Mouse (Mus musculus) liver, embryonic 14.5 days (tissue): ENCODE results near the gene Zswim2. TPM values are rescaled to one million over a fixed set of nuclear protein-coding genes. Genes with fewer than 3 reads are reported as not detected.

Source experiments
- ATAC-seq: fragments of 200-750 bp; cut with Nextera tagmentation; 2 replicates; pipeline ENCODE4 v1.8.0; 2017; ENCODE audit warnings: moderate number of reproducible peaks, mild to moderate bottlenecking, moderate library complexity; ENCODE audit not compliant: insufficient read depth
- DNase-seq, 3 experiments: peaks; one replicate each; pipeline ENCODE4 v3.0.0-alpha.2; 2012 to 2013; ENCODE audit warnings: low read depth in 3 of 3, low spot score in 3 of 3
- H3K27ac ChIP-seq: fragments of 300-500 bp; sonication (generic); 2 replicates; pipeline ENCODE4 v1.5.1; 2014; ENCODE audit warnings: moderate library complexity, mild to moderate bottlenecking, control low read depth, inconsistent platforms
- H3K27me3 ChIP-seq: fragments of 300-500 bp; sonication (generic); 2 replicates; pipeline ENCODE4 v1.6.1; 2014; ENCODE audit warnings: mild to moderate bottlenecking, low read length, moderate library complexity; ENCODE audit not compliant: control insufficient read depth, insufficient read depth
- H3K36me3 ChIP-seq: fragments of 300-500 bp; sonication (generic); replicated peaks from 2 replicates; pipeline ENCODE4 v1.6.1; 2014; ENCODE audit warnings: low read depth; ENCODE audit not compliant: control insufficient read depth, insufficient read depth
- H3K4me1 ChIP-seq, 2 experiments: fragments of 200-500 bp in 1 of 2; fragments of 300-500 bp in 1 of 2; sonication (generic) in 1 of 2; replicated peaks; 2 replicates each; pipeline ENCODE4 v1.6.1; 2012 to 2014; ENCODE audit warnings: antibody characterized with exemption in 1 of 2, inconsistent platforms in 1 of 2, low read length in 1 of 2; ENCODE audit not compliant: control insufficient read depth in 2 of 2, insufficient read depth in 2 of 2
- H3K4me2 ChIP-seq: fragments of 300-500 bp; sonication (generic); 2 replicates; pipeline ENCODE4 v1.6.1; 2014; ENCODE audit warnings: low read depth, mild to moderate bottlenecking, control low read depth, moderate library complexity
- H3K4me3 ChIP-seq, 2 experiments: fragments of 200-500 bp in 1 of 2; fragments of 300-500 bp in 1 of 2; sonication (generic) in 1 of 2; 2 replicates each; pipeline ENCODE4 v1.5.1; 2012 to 2014; ENCODE audit warnings: low read depth in 2 of 2, low read length in 2 of 2, mild to moderate bottlenecking in 2 of 2, control low read depth in 1 of 2, inconsistent platforms in 1 of 2, moderate library complexity in 1 of 2; ENCODE audit not compliant: insufficient read depth in 1 of 2
- H3K9ac ChIP-seq: fragments of 300-500 bp; sonication (generic); replicated peaks from 2 replicates; pipeline ENCODE4 v1.6.1; 2014; ENCODE audit warnings: mild to moderate bottlenecking, control low read depth, moderate library complexity
- H3K9me3 ChIP-seq: fragments of 300-500 bp; sonication (generic); 2 replicates; pipeline ENCODE4 v1.6.1; 2016; ENCODE audit warnings: low read length, mixed read lengths; ENCODE audit not compliant: control insufficient read depth
- CTCF ChIP-seq: IDR thresholded peaks from 2 replicates; pipeline ENCODE4 v1.5.1; 2016; ENCODE audit warnings: antibody characterized with exemption, low read depth, control low read depth
- EP300 ChIP-seq: IDR thresholded peaks from 2 replicates; pipeline ENCODE4 v1.6.1; 2016; ENCODE audit warnings: antibody characterized with exemption, low read depth
- WGBS: fragments of 180-500 bp; shearing (Covaris S2); extraction: QIAGEN DNeasy Blood & Tissue Kit; methylation state at CpG from one replicate; pipeline ENCODE4 v1.1.7; 2014; ENCODE audit not compliant: insufficient replicate concordance; 5-methylcytosine and 5-hydroxymethylcytosine counted together
- polyA plus RNA-seq, 2 experiments: library from polyadenylated mRNA; depleted of rRNA in 1 of 2; stranded (reverse) in 1 of 2; unstranded in 1 of 2; fragments of >200 nt; fragmentation: Nextera tagmentation in 1 of 2; extraction: Ambion mirVana in 1 of 2; gene quantifications; 2 replicates each; pipeline versions ENCODE4 v1.2.1 to v1.2.3; 2012 to 2014

Gene Zswim2
- polyA plus RNA-seq, 2 experiments: not detected

- TF ChIP-seq CTCF: no peak
- TF ChIP-seq EP300: no peak
- Histone ChIP-seq H3K36me3 (no peaks in the 10 kb centered on the region), H3K9ac (no peak overlapping the region), H3K27me3 (no peaks in the 10 kb centered on the region), H3K4me1 (no peaks in the 10 kb centered on the region; a peak in 1 of 4 replicates), H3K9me3 (no peaks in the 10 kb centered on the region), H3K4me3 (no peak overlapping the region), H3K27ac (no peak overlapping the region), H3K4me2 (no peak overlapping the region)
- ATAC-seq: no peak
- no peak for DNase-seq
- WGBS: 6% methylated on average over 4 of the region's 4 CpGs
Measured at GRCm38 (mm10) chr2:83941792-83942191, 764 bp upstream of the Zswim2 start.

- no peak for DNase-seq
- TF ChIP-seq CTCF (no peak), EP300 (no peak)
- H3K36me3 ChIP-seq: no peaks in the 10 kb centered on the region
- WGBS: 15% methylated on average over 3 of the region's 3 CpGs
- H3K4me2 ChIP-seq: no peak overlapping the region
- no peaks in the 10 kb centered on the region for H3K9me3 ChIP-seq
- no peak overlapping the region for H3K9ac ChIP-seq
- ATAC-seq: no peak
- H3K27ac ChIP-seq: no peak overlapping the region
- no peaks in the 10 kb centered on the region; a peak in 1 of 4 replicates for H3K4me1 ChIP-seq
- no peaks in the 10 kb centered on the region for H3K27me3 ChIP-seq
- H3K4me3 ChIP-seq: no peak overlapping the region
Measured at GRCm38 (mm10) chr2:83941378-83941777, 350 bp upstream of the Zswim2 start.

- ATAC-seq (no peak), DNase-seq (no peak)
- H3K9ac ChIP-seq: no peak overlapping the region
- H3K4me2 ChIP-seq: no peak overlapping the region
- H3K4me3 ChIP-seq: no peak overlapping the region
- no peaks in the 10 kb centered on the region for H3K9me3 ChIP-seq
- 14% methylated on average over 2 of the region's 2 CpGs for WGBS
- TF ChIP-seq EP300 (no peak), CTCF (no peak)
- no peaks in the 10 kb centered on the region for H3K27me3 ChIP-seq
- H3K27ac ChIP-seq: no peak overlapping the region
- H3K4me1 ChIP-seq: no peaks in the 10 kb centered on the region
- H3K36me3 ChIP-seq: no peaks in the 10 kb centered on the region
Measured at GRCm38 (mm10) chr2:83929478-83930088, 11.4 kb downstream of the Zswim2 start.

- ATAC-seq (no peak), DNase-seq (no peak)
- H3K4me1 ChIP-seq: no peaks in the 10 kb centered on the region
- H3K27ac ChIP-seq: no peak overlapping the region
- TF ChIP-seq EP300 (no peak), CTCF (no peak)
- H3K36me3 ChIP-seq: no peaks in the 10 kb centered on the region
- no peak overlapping the region for H3K4me3 ChIP-seq
- H3K27me3 ChIP-seq: no peaks in the 10 kb centered on the region
- WGBS: 39% methylated on average over 2 of the region's 2 CpGs
- H3K9ac ChIP-seq: no peak overlapping the region
- H3K4me2 ChIP-seq: no peak overlapping the region
- H3K9me3 ChIP-seq: no peaks in the 10 kb centered on the region
Measured at GRCm38 (mm10) chr2:83901896-83902540, 39.0 kb downstream of the Zswim2 start.

GRCm38 (mm10) chr2:83893701-83894100 lies 47.3 kb downstream of the Zswim2 start:
- Histone ChIP-seq H3K27me3 (no peaks in the 10 kb centered on the region), H3K4me2 (no peak overlapping the region), H3K9me3 (no peaks in the 10 kb centered on the region), H3K27ac (no peak overlapping the region), H3K4me1 (no peaks in the 10 kb centered on the region), H3K9ac (no peak overlapping the region), H3K36me3 (no peaks in the 10 kb centered on the region), H3K4me3 (no peak overlapping the region)
- DNase-seq (no peak), ATAC-seq (no peak)
- 63% methylated on average over 2 of the region's 2 CpGs for WGBS
- TF ChIP-seq EP300: no peak
